Mouse (Mus musculus) C2C12 (cell line): ENCODE results near the gene Arpc5l.

Source experiments
- CEBPB ChIP-seq: IDR thresholded peaks from one replicate; pipeline ENCODE4 v1.6.1; 2011; ENCODE audit warnings: low read depth, mild to moderate bottlenecking, control low read depth, moderate library complexity
- CTCF ChIP-seq: IDR thresholded peaks from one replicate; pipeline ENCODE4 v1.5.1; 2011; ENCODE audit not compliant: control insufficient read depth, insufficient read depth, insufficient read length
- MAX ChIP-seq: IDR thresholded peaks from one replicate; pipeline ENCODE4 v1.6.1; 2011; ENCODE audit warnings: mild to moderate bottlenecking, control low read depth
- MYOG ChIP-seq: IDR thresholded peaks from one replicate; pipeline ENCODE4 v1.6.1; 2011; ENCODE audit not compliant: control insufficient read depth, insufficient read length; ENCODE audit errors: extremely low read depth
- USF1 ChIP-seq: IDR thresholded peaks from one replicate; pipeline ENCODE4 v1.6.1; 2011; ENCODE audit warnings: low read depth, mild to moderate bottlenecking, control low read depth, moderate library complexity

DNA sequence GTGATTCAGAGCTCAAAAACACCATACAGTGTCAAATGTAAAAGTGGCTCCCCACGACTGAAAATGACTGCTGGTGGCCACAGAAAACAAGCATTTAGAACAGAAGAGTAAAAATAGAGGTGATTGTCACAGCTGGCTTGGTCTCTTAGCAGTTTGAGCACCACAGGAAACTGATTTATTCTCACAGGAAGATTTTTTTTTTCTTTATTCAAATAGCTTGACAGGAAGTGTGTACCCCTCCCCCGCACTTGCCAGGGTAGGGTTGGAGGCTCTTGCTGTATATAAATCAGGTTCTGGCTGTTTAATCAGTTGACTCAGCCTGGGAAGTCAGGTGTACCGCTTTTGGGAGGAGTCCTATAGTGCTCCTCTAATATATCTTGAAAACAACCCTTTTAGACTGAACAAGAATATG is 3.8 kb downstream of the Arpc5l start:
- no peak for TF ChIP-seq CTCF
- no peak for TF ChIP-seq CEBPB
- no peak for TF ChIP-seq USF1
- TF ChIP-seq MAX = no peak
- TF ChIP-seq MYOG = no peak
